8 mouse cellular contexts compared by ENCODE assay signal in the genomic region with DNA sequence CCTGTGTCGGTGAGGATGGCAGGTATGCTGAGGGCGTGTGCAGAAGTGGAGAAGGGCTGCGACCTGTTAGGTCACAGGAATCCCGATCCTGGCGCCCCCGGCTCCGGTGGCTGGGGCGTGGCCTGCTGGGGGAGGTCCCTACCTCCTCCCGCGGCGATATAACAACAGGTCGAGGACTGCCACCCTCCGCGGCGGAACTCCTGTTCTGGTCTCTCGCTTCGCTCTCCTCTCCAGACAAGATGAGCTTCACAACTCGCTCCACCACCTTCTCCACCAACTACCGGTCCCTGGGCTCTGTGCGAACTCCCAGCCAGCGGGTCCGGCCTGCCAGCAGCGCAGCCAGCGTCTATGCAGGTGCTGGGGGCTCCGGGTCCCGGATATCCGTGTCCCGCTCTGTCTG. TPM values are rescaled to one million over a fixed set of nuclear protein-coding genes. Genes with fewer than 3 reads are reported as not detected.
DNase-seq lines count a peak whose midpoint lies in the region; ATAC-seq and TF ChIP-seq lines count a peak whose summit lies in the region.

Krt18 (plus strand) TSS at position 141 of the 400 bp plus-strand sequence.

- no peak for TF ChIP-seq CTCF in lung, adult 2 months (IDR thresholded peaks at IDR 0.05; ENCODE audit: insufficient read depth, low read length)

- ATAC-seq in embryonic facial prominence, embryonic 11.5 days (replicated peaks; ENCODE audit: insufficient number of reproducible peaks, low FRiP score, low TSS enrichment, low read depth) = no peak; the same call in 1 of the 2 replicates
- ATAC-seq in intestine, embryonic 14.5 days (replicated peaks; ENCODE audit: low FRiP score, low TSS enrichment, low read depth) = peak; percentile 57
- peak; percentile 16; the same call in 1 of the 2 replicates for ATAC-seq in stomach, embryonic 15.5 days (ENCODE audit: insufficient read depth, low FRiP score, low read depth)

- no peak within 1 kb of the TSS for H3K27ac ChIP-seq in embryonic facial prominence, embryonic 11.5 days (replicated peaks; ENCODE audit: low read depth, low read length)
- peak within 1 kb of the TSS; percentile 74 for H3K27ac ChIP-seq in intestine, embryonic 14.5 days (ENCODE audit: low read depth)
- peak within 1 kb of the TSS; percentile 77 for H3K27ac ChIP-seq in stomach, embryonic 15.5 days

- H3K36me3 ChIP-seq in embryonic facial prominence, embryonic 11.5 days (replicated peaks; ENCODE audit: control insufficient read depth, insufficient read depth, low read depth, low read length) = no peaks in the 10 kb centered on the region
- 0 out of 2 replicates have a peak, but pooled peaks cover 3% of the 10 kb centered on the region for H3K36me3 ChIP-seq in intestine, embryonic 14.5 days (ENCODE audit: control insufficient read depth, insufficient read depth, low read length)
- peaks cover 3% of the 10 kb centered on the region; the same call in 1 of the 2 replicates for H3K36me3 ChIP-seq in stomach, embryonic 15.5 days

- H3K4me3 ChIP-seq in embryonic facial prominence, embryonic 11.5 days (ENCODE audit: low read depth, low read length) = peak within 1 kb of the TSS; percentile 40
- H3K4me3 ChIP-seq in intestine, embryonic 14.5 days (ENCODE audit: low read depth, low read length) = peak within 1 kb of the TSS; percentile 36
- peak within 1 kb of the TSS; percentile 70 for H3K4me3 ChIP-seq in lung, adult 2 months (replicated peaks; ENCODE audit: extremely low read depth, low read depth, low read length)
- peak within 1 kb of the TSS; percentile 50 for H3K4me3 ChIP-seq in stomach, embryonic 15.5 days (replicated peaks)

- under 1% methylated on average over 28 of the region's 28 CpGs for WGBS in embryonic facial prominence, embryonic 11.5 days
- WGBS in intestine, embryonic 14.5 days = 1% methylated on average over 28 of the region's 28 CpGs
- 3% methylated on average over 28 of the region's 28 CpGs for WGBS in lung, adult 2 months
- 3% methylated on average over 28 of the region's 28 CpGs for WGBS in stomach, embryonic 15.5 days

- peak; percentile 88; the same call in 1 of the 2 replicates for TF ChIP-seq POLR2A in lung, adult 2 months (IDR thresholded peaks at IDR 0.05; ENCODE audit: borderline replicate concordance, extremely low read depth, low read depth, low read length)

- H3K4me2 ChIP-seq in embryonic facial prominence, embryonic 11.5 days (ENCODE audit: low read depth, low read length) = peak within 1 kb of the TSS; percentile 68
- peak within 1 kb of the TSS; percentile 59 for H3K4me2 ChIP-seq in intestine, embryonic 14.5 days (ENCODE audit: low read length)
- peak within 1 kb of the TSS; percentile 58 for H3K4me2 ChIP-seq in stomach, embryonic 15.5 days

- peaks cover 10% of the 10 kb centered on the region for H3K4me1 ChIP-seq in embryonic facial prominence, embryonic 11.5 days (ENCODE audit: control insufficient read depth, insufficient read depth, low read length)
- H3K4me1 ChIP-seq in intestine, embryonic 14.5 days (replicated peaks; ENCODE audit: control insufficient read depth, insufficient read depth, low read length) = peaks cover 28% of the 10 kb centered on the region
- peaks cover 7% of the 10 kb centered on the region for H3K4me1 ChIP-seq in lung, adult 2 months (ENCODE audit: control insufficient read depth, insufficient read depth, low read length)
- H3K4me1 ChIP-seq in stomach, embryonic 15.5 days = peaks cover 34% of the 10 kb centered on the region

- H3K9me3 ChIP-seq in embryonic facial prominence, embryonic 11.5 days (replicated peaks; ENCODE audit: control insufficient read depth, low read length) = no peaks in the 10 kb centered on the region
- H3K9me3 ChIP-seq in intestine, embryonic 14.5 days (ENCODE audit: control insufficient read depth, low read length) = no peaks in the 10 kb centered on the region
- H3K9me3 ChIP-seq in stomach, embryonic 15.5 days = no peaks in the 10 kb centered on the region

- H3K9ac ChIP-seq in embryonic facial prominence, embryonic 11.5 days (replicated peaks; ENCODE audit: low read length) = peak within 1 kb of the TSS; percentile 59
- H3K9ac ChIP-seq in intestine, embryonic 14.5 days (ENCODE audit: low read length) = peak within 1 kb of the TSS; percentile 54
- peak within 1 kb of the TSS; percentile 32; the same call in 1 of the 2 replicates for H3K9ac ChIP-seq in stomach, embryonic 15.5 days

- peak; percentile 17 to 37 for DNase-seq in adrenal gland, postnatal 36 days
- no peak for DNase-seq in adrenal gland, adult (ENCODE audit: inconsistent age in 2 of 2, low spot score in 1 of 2)
- DNase-seq in embryonic facial prominence, embryonic 11.5 days (ENCODE audit: low spot score) = peak; percentile 48
- DNase-seq in intestine, embryonic 14.5 days (ENCODE audit: low spot score) = peak; percentile 78
- peak; percentile 61 for DNase-seq in lung, adult 2 months
- DNase-seq in c-Kit-positive CD71-positive TER-119-positive erythroid progenitor cells, embryonic 14.5 days (ENCODE audit: low spot score) = no peak
- no peak for DNase-seq in cerebellum, postnatal 36 days

- H3K27me3 ChIP-seq in embryonic facial prominence, embryonic 11.5 days (ENCODE audit: control insufficient read depth, insufficient read depth, low read length) = peaks cover 14% of the 10 kb centered on the region; the same call in 1 of the 2 replicates
- no peaks in the 10 kb centered on the region for H3K27me3 ChIP-seq in intestine, embryonic 14.5 days (replicated peaks; ENCODE audit: control insufficient read depth, insufficient read depth, low read length)
- no peaks in the 10 kb centered on the region for H3K27me3 ChIP-seq in stomach, embryonic 15.5 days (replicated peaks)

RNA-seq across cellular contexts. Expression of gene Krt18, which starts in this region (rescaled TPM):
- 1 to 10 TPM in 1 of 2 experiments, under 1 TPM in 1; 0.76 to 3.3 TPM for total RNA-seq in adrenal gland, postnatal 36 days (2021)
- 57.9 and 75.1 TPM in 2 replicates for polyA plus RNA-seq in embryonic facial prominence, embryonic 11.5 days (2014; fragmentation: Nextera tagmentation; extraction: Ambion mirVana)
- 184 and 210 TPM in 2 replicates for polyA plus RNA-seq in intestine, embryonic 14.5 days (2014; fragmentation: Nextera tagmentation; extraction: Ambion mirVana)
- polyA plus RNA-seq in lung, adult 2 months (2012; rRNA removed) = 62.6 and 63.8 TPM in 2 replicates
- polyA plus RNA-seq in stomach, embryonic 15.5 days (2015; fragmentation: Nextera tagmentation; extraction: Ambion mirVana) = 448 and 512 TPM in 2 replicates

Comparison
In these comparisons a context has a peak if more than half of its experiments do, and no peak if none do; other contexts are left out.
1. DNase-seq: peak in adrenal gland, postnatal 36 days (2 of 2), embryonic facial prominence, embryonic 11.5 days (single experiment), intestine, embryonic 14.5 days (single experiment) and lung, adult 2 months (single experiment); none in adrenal gland, adult (0 of 2), c-Kit-positive CD71-positive TER-119-positive erythroid progenitor cells, embryonic 14.5 days (single experiment) and cerebellum, postnatal 36 days (0 of 2).
2. Peak in every context shown above with its lines, with median percentiles within 50 percentile points of each other: H3K4me2 ChIP-seq, H3K4me3 ChIP-seq and H3K9ac ChIP-seq.